Mouse (Mus musculus): ENCODE data around the gene Prap1.

- TF ChIP-seq POLR2A (IDR thresholded peaks at IDR 0.05; ENCODE audit: low read depth, low read length) (no peak), CTCF (conservative IDR thresholded peaks at IDR 0.05; ENCODE audit: insufficient read depth, insufficient read length, low read depth, low read length) (no peak)
Observed at GRCm38 (mm10) chr7:140047811-140048311, 45.3 kb upstream of the Prap1 start.
